Mouse (Mus musculus) ES-Bruce4 (cell line): ENCODE measurements around the gene Coro1b.

Experiments used
- CTCF ChIP-seq: IDR thresholded peaks from one replicate; pipeline ENCODE4 v1.8.1; 2011; ENCODE audit warnings: low read depth, low read length
- EP300 ChIP-seq: IDR thresholded peaks from 2 replicates; pipeline ENCODE4 v1.6.1; 2011; ENCODE audit warnings: low read depth, low read length; ENCODE audit not compliant: insufficient read depth
- POLR2A ChIP-seq: IDR thresholded peaks from one replicate; pipeline ENCODE4 v1.8.1; 2011; ENCODE audit warnings: low read length; ENCODE audit not compliant: insufficient read depth

DNA sequence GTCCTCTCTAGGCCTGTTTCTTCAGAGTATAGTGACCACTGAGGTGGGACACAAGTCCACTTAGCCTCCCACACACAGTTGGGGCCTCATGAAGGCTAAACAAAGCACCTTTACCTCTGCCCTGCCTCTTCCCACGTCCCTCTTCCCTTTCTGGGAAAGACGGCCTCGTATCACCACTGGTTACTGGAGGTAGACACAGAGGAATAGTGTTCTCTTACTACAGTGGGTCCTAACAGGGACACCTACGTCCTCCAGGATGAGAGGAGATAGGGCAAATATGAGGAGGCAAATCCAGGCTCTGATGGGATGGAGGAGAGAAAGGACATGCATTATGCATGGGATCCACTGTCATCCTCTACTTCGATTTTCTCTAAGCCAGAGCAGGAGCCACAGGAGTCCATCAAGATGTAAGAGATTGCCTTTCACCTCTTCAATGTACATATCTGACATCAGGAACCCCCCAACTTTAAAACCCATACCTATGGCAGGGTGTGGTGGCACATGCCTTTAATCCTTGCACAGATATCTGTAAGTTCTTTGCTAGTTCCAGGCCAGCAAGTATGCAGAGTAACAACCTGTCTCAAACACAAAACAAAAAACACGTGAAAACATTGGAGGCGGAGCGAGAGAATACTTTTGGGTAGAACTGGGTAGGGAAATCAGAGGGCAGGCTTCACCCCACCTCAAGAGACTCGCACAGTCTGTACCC, 483 bp upstream of the Coro1b start:
- no peak for TF ChIP-seq CTCF
- TF ChIP-seq EP300, result no peak
- TF ChIP-seq POLR2A, result no peak
